Mouse (Mus musculus): ENCODE measurements around the gene 3110040N11Rik. TPM values are rescaled to one million over a fixed set of nuclear protein-coding genes. Genes with fewer than 3 reads are reported as not detected.
"Not testable (repeated sequence)": the region's sequence is repeated elsewhere in the genome, so short reads cannot be mapped to it uniquely, and the experiment has no call there.

3110040N11Rik gene
- total RNA-seq (2022): 10 to 100 TPM; 24.6 to 32.7 (median 27.1) TPM

DNA sequence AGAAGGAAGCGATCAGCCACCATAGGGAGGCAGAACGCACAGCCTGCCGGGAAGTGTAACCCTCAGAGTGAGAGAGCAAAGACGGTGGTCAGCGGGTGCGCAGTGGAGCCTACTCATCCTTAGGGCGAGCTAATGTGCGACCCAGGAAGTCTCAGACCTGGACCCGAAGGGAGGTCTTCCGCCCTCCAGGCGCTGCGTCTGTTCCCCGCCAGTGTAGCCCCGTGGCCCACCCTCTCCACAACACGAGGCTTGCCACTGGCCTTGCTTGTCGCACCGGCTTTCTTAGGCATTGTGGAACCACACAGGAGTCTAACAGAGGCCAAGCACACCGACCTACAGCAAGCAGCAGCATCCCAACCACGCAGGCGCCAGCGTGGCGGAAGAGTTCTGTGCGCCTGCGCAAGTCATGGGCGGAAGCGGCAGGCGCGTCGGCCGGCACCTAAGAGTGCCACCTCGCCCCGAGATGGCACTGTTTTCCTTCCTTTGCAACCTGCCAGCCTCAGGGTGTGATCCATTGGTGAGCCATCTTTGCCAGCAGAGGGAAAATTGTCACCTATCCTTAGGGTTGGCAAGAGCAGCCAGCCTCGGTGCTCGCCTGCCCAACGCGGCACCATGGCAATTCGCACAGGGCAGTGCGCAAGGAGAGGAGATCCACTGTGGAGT lies at the start of gene 3110040N11Rik:
3110040N11Rik (minus strand) TSS at position 384 of the 663 bp plus-strand sequence.
- DNase-seq (ENCODE audit: low spot score in 2 of 2): peak; percentile 69 to 81

DNA sequence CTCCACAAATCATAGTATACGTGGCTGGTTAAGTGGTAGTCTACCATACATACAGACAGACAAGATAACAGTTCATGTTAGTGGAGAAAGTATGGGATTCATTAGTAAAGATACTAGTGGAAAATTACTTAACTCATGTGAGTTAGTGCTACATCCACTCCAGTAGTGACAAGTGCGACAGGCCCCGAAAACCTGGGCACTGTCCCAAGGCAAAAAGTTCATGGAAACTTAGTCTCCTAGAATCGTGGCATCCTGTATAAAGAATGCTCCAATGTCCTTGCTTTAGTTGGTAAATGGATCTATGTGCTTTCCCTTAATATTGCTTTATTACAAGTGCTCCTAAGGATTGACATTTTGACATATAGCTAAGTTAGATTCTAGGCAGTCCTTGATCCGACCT lies 48.5 kb upstream of the 3110040N11Rik start:
- not testable (repeated sequence) for DNase-seq (ENCODE audit: low spot score in 2 of 2)

DNA sequence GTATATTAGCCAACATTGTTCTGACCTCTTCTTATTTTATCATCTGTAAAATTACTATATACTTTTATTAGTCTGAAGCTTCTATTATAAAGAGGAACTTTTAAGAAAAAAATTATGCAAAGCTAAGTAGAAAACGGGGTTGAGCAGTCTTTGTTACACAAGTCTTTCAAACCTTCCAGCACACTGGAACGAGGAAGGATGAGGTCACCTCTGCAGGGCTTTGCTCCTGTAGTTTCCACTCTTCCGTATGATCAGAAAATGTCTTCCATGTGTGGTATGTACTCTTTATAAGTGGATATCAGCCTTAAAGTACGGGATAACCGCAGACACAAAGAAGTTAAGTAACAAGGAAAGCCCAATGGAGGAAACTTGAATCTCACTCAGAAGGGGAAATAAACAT lies 46.2 kb upstream of the 3110040N11Rik start:
- no peak for DNase-seq (ENCODE audit: low spot score in 2 of 2)

- DNase-seq (ENCODE audit: low spot score in 2 of 2): no peak
Measured at GRCm38 (mm10) chr7:81834847-81835246, 45.6 kb upstream of the 3110040N11Rik start.

DNA sequence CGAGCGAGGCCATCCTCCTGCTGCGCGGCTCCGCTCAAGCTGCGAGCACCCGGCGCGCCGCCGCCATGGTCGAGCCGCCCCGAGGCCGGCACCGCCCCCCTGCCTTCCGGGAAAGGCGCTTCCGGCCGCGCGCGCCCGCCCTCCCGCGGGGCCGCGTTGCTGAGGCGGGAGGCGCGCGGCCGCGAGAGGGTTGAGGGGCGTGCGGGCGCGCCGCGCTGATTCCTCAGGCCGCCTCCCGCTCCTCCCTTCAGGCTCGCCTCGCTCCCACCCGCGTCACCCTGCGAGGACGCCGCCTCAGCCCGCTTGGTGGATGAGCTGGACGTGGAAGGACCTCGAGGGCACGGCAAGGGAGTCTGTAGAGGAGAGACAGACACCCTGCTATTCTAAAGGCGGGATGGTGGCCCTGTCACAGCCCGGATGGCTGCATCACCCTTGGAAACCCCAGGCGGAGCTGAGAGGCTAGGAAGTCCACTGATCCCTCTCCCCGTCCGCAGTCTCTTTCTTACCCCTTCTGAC lies 40.2 kb upstream of the 3110040N11Rik start, which contains the start of gene Btbd1:
Btbd1 (minus strand) TSS at position 53 of the 516 bp plus-strand sequence.
- peak; percentile 50 to 80 for DNase-seq (ENCODE audit: low spot score in 2 of 2)

- peak; percentile 39 to 44 for DNase-seq (ENCODE audit: low spot score in 2 of 2)
Measured at GRCm38 (mm10) chr7:81828681-81829378, 39.6 kb upstream of the 3110040N11Rik start.

DNA sequence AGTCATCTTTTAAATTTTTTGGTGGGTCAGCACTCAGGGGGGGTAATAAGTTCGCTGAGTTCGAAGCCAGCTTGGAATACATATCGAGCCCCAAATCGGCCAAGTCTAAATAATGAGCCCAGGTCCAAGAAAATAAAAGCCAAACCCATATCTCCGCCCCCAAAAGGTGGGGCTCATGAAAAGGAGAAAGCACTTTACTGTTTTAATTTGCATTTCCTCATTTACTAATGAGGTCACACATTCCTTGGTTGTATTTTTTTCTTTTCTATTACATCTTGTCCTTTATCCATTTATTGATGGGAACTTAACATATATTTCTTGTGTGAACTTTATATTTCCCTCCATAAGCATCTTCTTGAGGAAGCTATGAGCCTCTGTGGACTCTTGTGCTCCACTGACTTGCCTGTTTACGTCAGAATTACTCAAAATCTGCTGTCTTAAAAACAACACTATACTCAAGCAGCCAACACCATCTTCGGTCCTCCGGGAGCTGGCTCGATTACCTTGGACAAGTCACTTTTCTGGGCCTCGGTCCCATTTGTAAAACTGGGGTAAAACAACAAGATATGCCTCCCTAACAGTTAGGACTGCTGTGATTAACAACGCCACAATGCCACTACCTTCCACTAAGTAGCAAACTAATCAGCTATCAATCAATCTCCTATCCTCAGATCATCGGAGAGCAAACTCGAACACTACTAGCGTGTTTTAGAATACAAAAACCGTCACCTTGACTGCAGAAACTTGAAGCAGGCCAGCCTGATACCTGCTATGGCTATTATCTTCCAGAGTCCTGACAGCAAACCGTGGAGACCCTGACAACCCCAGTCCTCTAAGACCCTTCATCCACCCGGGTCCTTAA lies 38.8 kb upstream of the 3110040N11Rik start:
- no peak for DNase-seq (ENCODE audit: low spot score in 2 of 2)

- DNase-seq (ENCODE audit: low spot score in 2 of 2): no peak
Measured at GRCm38 (mm10) chr7:81825381-81825780, 36.1 kb upstream of the 3110040N11Rik start.

- DNase-seq (ENCODE audit: low spot score in 2 of 2): no peak
Measured at GRCm38 (mm10) chr7:81824906-81825305, 35.6 kb upstream of the 3110040N11Rik start.

DNA sequence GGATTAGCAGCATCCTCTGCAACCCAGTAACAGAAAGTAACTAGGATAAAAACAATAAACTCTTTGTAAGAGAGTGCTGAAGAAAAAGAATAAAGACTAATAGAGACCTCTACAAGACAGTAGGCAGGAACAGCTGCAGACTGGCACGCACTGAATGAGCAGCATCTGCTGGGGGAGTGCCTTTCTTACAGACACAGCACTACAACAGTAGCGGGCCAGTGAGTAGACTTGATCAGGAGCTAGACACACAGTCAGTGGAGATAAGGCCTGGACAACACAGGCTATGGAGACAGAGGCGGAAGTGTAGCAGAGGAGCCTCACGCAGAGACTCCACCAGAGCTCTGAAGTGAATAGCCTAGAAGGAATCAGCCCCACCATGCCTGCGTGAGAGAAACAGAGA lies 16.8 kb upstream of the 3110040N11Rik start:
- DNase-seq (ENCODE audit: low spot score in 2 of 2): no peak

DNA sequence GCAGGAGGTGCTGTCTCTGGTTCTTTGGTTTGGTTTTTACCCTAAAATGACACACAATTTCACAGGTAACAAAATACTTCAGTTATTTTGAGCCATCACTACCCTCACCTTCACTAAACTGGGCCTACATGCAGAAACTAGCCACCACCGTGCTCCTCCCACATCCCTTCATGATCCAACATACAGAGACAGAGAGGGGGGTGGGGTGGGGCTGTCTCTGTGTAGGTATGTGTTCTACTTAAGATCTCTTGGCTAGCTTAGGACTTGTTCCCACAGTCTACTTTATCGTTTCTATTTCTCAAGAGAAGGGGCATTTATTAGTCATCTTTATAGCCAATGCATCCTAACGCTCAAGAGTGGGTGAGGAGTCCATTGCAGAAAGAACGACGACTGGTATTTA lies 742 bp downstream of the 3110040N11Rik start:
- DNase-seq (ENCODE audit: low spot score in 2 of 2): peak in 1 of 2 experiments; percentile 51

GRCm38 (mm10) chr7:81777667-81778218 lies 11.5 kb downstream of the 3110040N11Rik start:
- no peak for DNase-seq (ENCODE audit: low spot score in 2 of 2)

DNA sequence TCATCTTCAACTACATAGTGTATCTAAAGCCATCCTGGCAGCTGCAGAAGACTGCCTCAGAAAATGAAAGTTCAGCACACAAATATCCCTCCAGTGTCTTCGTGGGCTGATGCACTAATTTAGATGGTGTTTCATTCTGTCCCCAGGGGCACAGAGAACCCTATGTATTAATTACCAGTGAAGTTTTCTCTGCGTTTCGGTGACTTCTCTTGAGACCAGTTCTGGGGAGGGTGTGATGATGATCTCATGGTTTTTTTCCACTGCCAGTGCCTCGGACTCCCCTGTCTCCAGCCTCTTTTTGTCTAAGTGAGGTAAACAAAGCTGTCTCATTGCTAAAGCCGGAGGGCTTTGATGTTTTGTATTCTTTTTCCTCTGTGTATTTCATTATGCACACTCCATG lies 14.0 kb downstream of the 3110040N11Rik start:
- DNase-seq (ENCODE audit: low spot score in 2 of 2): no peak

DNA sequence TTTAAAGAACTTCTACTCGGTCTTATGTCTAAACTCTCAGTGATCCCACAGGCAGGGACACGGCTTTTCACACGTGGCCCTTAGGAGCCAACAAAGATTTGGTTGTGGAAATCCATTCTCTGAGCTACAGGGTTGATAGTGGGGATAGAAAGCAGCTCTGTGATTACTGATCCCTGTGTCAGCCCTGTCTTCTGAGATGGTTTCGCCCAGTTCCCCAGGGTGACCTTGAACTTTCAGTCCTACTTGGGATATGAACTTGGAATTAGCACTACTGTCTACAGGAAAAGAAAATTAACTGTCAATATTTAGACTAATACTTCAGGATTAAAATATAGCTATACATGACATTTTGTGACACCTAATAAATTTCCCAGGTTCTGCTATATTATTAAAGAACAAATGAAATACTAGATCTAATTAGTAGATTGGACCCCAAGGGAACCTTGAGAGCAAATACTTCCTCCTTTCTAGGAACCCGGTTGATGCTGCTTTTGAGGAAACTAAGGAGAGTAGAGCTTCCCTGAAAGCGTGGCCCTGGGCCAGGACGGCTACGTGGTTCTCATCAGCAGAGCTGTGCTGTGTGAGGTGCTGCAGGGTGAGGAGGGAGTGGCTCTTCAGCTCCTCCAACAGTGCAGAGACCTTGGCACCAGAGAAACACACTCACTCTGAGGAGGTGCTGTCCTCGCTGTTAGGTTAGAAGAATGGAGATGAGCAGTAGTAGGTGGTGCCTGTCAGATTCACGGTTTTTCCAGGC lies 16.3 kb downstream of the 3110040N11Rik start:
- no peak for DNase-seq (ENCODE audit: low spot score in 2 of 2)

DNA sequence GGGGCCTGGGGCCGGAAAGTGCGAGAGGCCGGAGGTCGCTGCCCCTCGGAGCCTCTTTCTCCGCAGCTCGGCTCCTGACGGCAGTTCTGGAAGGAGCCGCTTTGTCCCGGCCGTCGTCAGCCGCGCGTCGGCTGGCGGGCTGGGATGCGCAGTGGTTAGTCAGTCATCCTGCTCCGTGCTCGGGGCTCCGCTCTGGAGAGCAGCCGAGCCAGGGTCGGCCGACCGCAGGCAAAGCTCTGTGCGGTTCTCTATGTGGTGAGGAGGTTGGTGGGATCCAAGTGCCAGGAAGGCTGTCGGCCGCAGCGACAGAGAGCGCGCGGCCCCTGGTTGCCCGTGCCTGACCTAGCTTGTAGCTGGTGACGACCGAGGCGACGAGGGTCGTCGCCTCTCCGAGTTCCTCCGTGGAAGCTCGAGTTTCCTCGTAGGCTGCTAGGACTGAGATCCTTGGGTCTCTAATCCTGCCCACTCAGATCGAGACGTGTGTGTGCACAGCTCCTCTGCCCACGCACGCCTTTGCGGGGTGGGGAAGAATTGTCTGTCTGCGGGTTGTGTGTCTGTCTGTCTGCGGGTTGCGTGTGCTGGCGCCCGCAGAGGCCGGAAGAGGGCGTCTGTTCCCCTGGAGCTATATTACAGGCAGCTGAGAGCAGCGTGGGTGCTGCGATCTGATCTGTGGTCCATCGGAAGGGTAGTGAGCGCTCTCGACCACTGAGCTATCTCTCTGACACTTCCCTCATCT lies 26.0 kb downstream of the 3110040N11Rik start:
- DNase-seq (ENCODE audit: low spot score in 2 of 2): peak in 1 of 2 experiments; percentile 21

GRCm38 (mm10) chr7:81762180-81763109 lies 26.8 kb downstream of the 3110040N11Rik start, which contains the start of gene Ramac:
Ramac (plus strand) TSS chr7:81762925.
- peak; percentile 62 to 80 for DNase-seq (ENCODE audit: low spot score in 2 of 2)

DNA sequence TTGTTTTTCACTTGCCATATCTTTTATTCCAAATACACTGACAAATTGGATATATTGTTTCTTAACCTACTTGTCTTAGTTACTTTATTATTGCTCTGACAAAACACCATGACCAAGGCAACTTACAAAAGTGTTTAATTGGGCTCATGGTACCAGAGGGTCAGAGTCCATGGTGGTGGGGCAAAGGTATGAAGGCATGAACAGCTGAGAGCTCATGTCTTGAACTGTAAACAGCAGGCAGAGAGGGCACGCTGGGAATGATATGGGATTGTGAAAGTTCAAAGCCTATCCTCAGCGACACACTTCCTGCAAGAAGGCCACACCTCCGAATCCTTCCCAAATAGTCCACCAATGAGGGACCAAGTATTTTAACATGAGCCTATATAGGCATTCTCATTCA lies 41.3 kb downstream of the 3110040N11Rik start:
- no peak for DNase-seq (ENCODE audit: low spot score in 2 of 2)

DNA sequence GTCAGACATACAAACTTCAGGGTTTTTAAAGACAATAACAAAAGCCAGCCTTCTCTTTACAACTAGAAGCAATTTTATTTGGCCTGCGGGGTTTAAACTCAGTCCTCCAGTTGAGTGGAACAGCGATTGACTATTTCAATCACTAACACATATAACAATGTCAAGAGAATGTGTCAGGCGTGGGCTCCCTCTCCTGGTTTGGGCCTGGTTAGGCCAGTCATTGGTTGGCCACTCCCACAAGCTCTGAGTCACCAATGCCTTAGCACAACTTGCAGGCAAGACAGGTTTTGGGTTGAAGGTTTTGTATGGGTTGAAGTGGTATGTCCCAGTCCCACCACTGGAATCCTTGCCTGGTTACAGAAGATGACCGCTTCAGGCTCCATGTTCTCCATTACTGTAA lies 45.1 kb downstream of the 3110040N11Rik start:
- DNase-seq (ENCODE audit: low spot score in 2 of 2): no peak

DNA sequence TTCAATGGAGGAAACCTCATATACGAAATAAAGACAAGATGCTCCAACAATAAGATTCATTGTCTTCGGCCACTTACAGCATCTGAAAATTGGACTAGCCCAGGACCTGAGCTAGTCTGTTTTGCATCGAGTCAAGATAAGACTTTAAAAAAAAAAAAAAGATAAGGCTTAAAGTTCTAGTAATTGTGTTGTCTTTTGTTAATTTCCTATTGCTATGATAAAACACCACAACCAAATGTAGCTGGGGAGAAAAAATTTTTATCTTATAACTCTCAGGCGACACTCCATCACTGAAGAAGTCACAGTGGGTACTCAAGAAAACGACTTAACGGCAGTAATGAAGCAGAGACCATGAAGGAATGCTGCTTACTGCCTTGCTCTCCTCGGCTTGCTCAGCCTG lies 49.3 kb downstream of the 3110040N11Rik start:
- DNase-seq (ENCODE audit: low spot score in 2 of 2): no peak
